9 mouse cellular contexts compared by ENCODE assay signal in genomic region chr3:103378018-103378417, GRCm38 (mm10).
DNase-seq lines count a peak whose midpoint lies in the region; ATAC-seq lines count a peak whose summit lies in the region.
"Had no signal": no experiment of that assay in that cellular context is flagged by ENCODE, and none has a peak within 500 bp of the region (broad histone marks: within the 10 kb centered on the region; RNA-seq: fewer than 3 reads in every experiment).

No protein-coding gene starts in this region.

- ATAC-seq in heart, embryonic 15.5 days (replicated peaks; ENCODE audit: insufficient number of reproducible peaks, insufficient read depth, low FRiP score, low read depth) = 0 out of 2 replicates have a peak, but pooled peaks have one; percentile 39
- ATAC-seq in heart, embryonic 12.5 days (ENCODE audit: insufficient number of reproducible peaks, low FRiP score) = no peak
- ATAC-seq in activated CD4-positive, CD25-positive, alpha-beta regulatory T cell, adult 4 months = peak; percentile 81
- peak; percentile 72 for ATAC-seq in kidney, embryonic 16.5 days (ENCODE audit: low FRiP score, low TSS enrichment)
- peak; percentile 87 for ATAC-seq in neutrophil, adult 5-6 weeks (ENCODE audit: extremely low read depth, insufficient number of reproducible peaks, low FRiP score, poor library complexity, severe bottlenecking)
- ATAC-seq: Patski had no signal

- no peaks in the 10 kb centered on the region for H3K27me3 ChIP-seq in heart, embryonic 15.5 days
- H3K27me3 ChIP-seq in heart, embryonic 12.5 days (replicated peaks) = 0 out of 2 replicates have a peak, but pooled peaks cover 6% of the 10 kb centered on the region
- no peaks in the 10 kb centered on the region for H3K27me3 ChIP-seq in kidney, embryonic 16.5 days (ENCODE audit: insufficient read depth, low read length)
- H3K27me3 ChIP-seq: Patski had no signal

- no peak overlapping the region for H3K9ac ChIP-seq in heart, embryonic 15.5 days
- H3K9ac ChIP-seq in heart, embryonic 12.5 days = no peak overlapping the region
- H3K9ac ChIP-seq in kidney, embryonic 16.5 days (replicated peaks; ENCODE audit: low read length) = no peak overlapping the region

- peaks cover 6% of the 10 kb centered on the region; the same call in 1 of the 2 replicates for H3K4me1 ChIP-seq in heart, embryonic 15.5 days (replicated peaks)
- peaks cover 7% of the 10 kb centered on the region for H3K4me1 ChIP-seq in heart, embryonic 12.5 days (replicated peaks)
- H3K4me1 ChIP-seq in kidney, embryonic 16.5 days (ENCODE audit: insufficient read depth, low read length) = peaks cover 9% of the 10 kb centered on the region

- no peaks in the 10 kb centered on the region for H3K9me3 ChIP-seq in heart, embryonic 15.5 days (replicated peaks)
- H3K9me3 ChIP-seq in heart, embryonic 12.5 days (replicated peaks) = peaks cover 7% of the 10 kb centered on the region
- no peaks in the 10 kb centered on the region for H3K9me3 ChIP-seq in kidney, embryonic 16.5 days (ENCODE audit: low read length)

- no peak overlapping the region for H3K4me3 ChIP-seq in heart, embryonic 15.5 days
- H3K4me3 ChIP-seq in heart, embryonic 12.5 days = no peak overlapping the region
- no peak overlapping the region for H3K4me3 ChIP-seq in kidney, embryonic 16.5 days (ENCODE audit: low read length)

- DNase-seq in cerebellum, adult 18-20 months = no peak
- DNase-seq in right cerebral cortex, postnatal 36 days (ENCODE audit: low spot score in 2 of 2) = no peak
- DNase-seq in testis, postnatal 14 days (ENCODE audit: low spot score) = no peak

- no peak overlapping the region for H3K4me2 ChIP-seq in heart, embryonic 15.5 days
- no peak overlapping the region for H3K4me2 ChIP-seq in heart, embryonic 12.5 days
- no peak overlapping the region for H3K4me2 ChIP-seq in kidney, embryonic 16.5 days (replicated peaks; ENCODE audit: low read depth, low read length)

- H3K27ac ChIP-seq in heart, embryonic 15.5 days = no peak overlapping the region
- no peak overlapping the region for H3K27ac ChIP-seq in heart, embryonic 12.5 days (ENCODE audit: poor library complexity, severe bottlenecking)
- no peak overlapping the region for H3K27ac ChIP-seq in kidney, embryonic 16.5 days (ENCODE audit: low read length)

- H3K36me3 ChIP-seq in heart, embryonic 15.5 days = no peaks in the 10 kb centered on the region
- H3K36me3 ChIP-seq in heart, embryonic 12.5 days = no peaks in the 10 kb centered on the region
- H3K36me3 ChIP-seq in kidney, embryonic 16.5 days (ENCODE audit: insufficient read depth, low read length) = no peaks in the 10 kb centered on the region
